Mouse (Mus musculus): ENCODE measurements around the gene Cap1. TPM values are rescaled to one million over a fixed set of nuclear protein-coding genes. Genes with fewer than 3 reads are reported as not detected.

Cap1 gene
- polyA plus RNA-seq (2014; fragmentation: Nextera tagmentation; extraction: Ambion mirVana) = 79.9 and 80.6 TPM in 2 replicates

GRCm38 (mm10) chr4:122885768-122886578 lies at the start of gene Cap1:
Gene Cap1 (minus strand): TSS chr4:122886056.
- Histone ChIP-seq H3K4me2 (peak within 1 kb of the TSS; percentile 74), H3K27me3 (ENCODE audit: insufficient read depth, low read length) (no peaks in the 10 kb centered on the region), H3K9me3 (ENCODE audit: low read depth, low read length) (no peaks in the 10 kb centered on the region), H3K9ac (peak within 1 kb of the TSS; percentile 82), H3K27ac (ENCODE audit: low read depth) (peak within 1 kb of the TSS; percentile 100), H3K4me3 (ENCODE audit: low read depth, low read length) (peak within 1 kb of the TSS; percentile 87), H3K36me3 (ENCODE audit: insufficient read depth) (0 out of 2 replicates have a peak, but pooled peaks cover 3% of the 10 kb centered on the region), H3K4me1 (ENCODE audit: insufficient read depth) (peaks cover 13% of the 10 kb centered on the region)
- no peak for TF ChIP-seq CTCF (IDR thresholded peaks at IDR 0.05; ENCODE audit: low read depth)
- ATAC-seq (ENCODE audit: insufficient read depth) (peak; percentile 96), DNase-seq (peak; percentile 99)
- WGBS = under 1% methylated on average over 49 of the region's 49 CpGs

GRCm38 (mm10) chr4:122933857-122934256 lies 48.0 kb upstream of the Cap1 start:
- H3K27me3 ChIP-seq (ENCODE audit: insufficient read depth, low read length) = no peaks in the 10 kb centered on the region
- no peak overlapping the region for H3K4me2 ChIP-seq
- no peaks in the 10 kb centered on the region for H3K4me1 ChIP-seq (ENCODE audit: insufficient read depth)
- DNase-seq (no peak), ATAC-seq (ENCODE audit: insufficient read depth) (no peak)
- WGBS = 34% methylated on average over 3 of the region's 3 CpGs
- no peaks in the 10 kb centered on the region for H3K36me3 ChIP-seq (ENCODE audit: insufficient read depth)
- no peak overlapping the region for H3K27ac ChIP-seq (ENCODE audit: low read depth)
- no peak overlapping the region for H3K4me3 ChIP-seq (ENCODE audit: low read depth, low read length)
- H3K9ac ChIP-seq = no peak overlapping the region
- TF ChIP-seq CTCF (IDR thresholded peaks at IDR 0.05; ENCODE audit: low read depth) = no peak
- H3K9me3 ChIP-seq (ENCODE audit: low read depth, low read length) = no peaks in the 10 kb centered on the region

DNA sequence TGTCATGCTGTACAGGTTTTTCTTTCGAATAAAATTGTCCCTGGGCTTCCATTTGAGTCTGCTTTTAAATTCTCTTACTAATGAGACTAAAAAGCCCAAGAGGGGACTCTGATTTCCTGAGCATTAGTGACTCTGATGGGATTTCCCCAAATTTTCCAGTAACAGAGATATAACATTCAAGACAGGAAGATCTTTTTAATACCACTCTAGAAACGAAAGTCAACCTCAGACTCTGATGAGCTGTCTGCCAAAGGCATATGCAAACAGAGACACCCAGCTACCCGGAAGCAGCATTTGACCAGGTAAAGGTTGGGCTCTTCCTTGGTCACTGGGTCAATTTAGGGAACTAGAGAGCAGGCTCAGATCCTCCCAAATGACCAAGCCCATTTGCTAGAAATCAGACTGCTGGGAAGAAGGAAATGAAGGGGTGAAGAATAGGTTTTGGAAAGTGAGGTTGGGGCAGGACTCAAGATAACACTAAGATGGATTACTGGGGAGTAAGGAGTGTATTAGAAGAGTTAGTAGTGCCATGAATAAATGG lies 47.3 kb upstream of the Cap1 start:
- WGBS = 60% methylated on average over 3 of the region's 3 CpGs
- Histone ChIP-seq H3K27ac (ENCODE audit: low read depth) (no peak overlapping the region), H3K4me2 (no peak overlapping the region), H3K36me3 (ENCODE audit: insufficient read depth) (no peaks in the 10 kb centered on the region), H3K4me1 (ENCODE audit: insufficient read depth) (no peaks in the 10 kb centered on the region), H3K9ac (no peak overlapping the region), H3K4me3 (ENCODE audit: low read depth, low read length) (no peak overlapping the region), H3K27me3 (ENCODE audit: insufficient read depth, low read length) (no peaks in the 10 kb centered on the region), H3K9me3 (ENCODE audit: low read depth, low read length) (no peaks in the 10 kb centered on the region)
- DNase-seq (no peak), ATAC-seq (ENCODE audit: insufficient read depth) (no peak)
- no peak for TF ChIP-seq CTCF (IDR thresholded peaks at IDR 0.05; ENCODE audit: low read depth)

GRCm38 (mm10) chr4:122932239-122932978 lies 46.6 kb upstream of the Cap1 start:
- no peak for DNase-seq
- WGBS = 64% methylated on average over 8 of the region's 8 CpGs

DNA sequence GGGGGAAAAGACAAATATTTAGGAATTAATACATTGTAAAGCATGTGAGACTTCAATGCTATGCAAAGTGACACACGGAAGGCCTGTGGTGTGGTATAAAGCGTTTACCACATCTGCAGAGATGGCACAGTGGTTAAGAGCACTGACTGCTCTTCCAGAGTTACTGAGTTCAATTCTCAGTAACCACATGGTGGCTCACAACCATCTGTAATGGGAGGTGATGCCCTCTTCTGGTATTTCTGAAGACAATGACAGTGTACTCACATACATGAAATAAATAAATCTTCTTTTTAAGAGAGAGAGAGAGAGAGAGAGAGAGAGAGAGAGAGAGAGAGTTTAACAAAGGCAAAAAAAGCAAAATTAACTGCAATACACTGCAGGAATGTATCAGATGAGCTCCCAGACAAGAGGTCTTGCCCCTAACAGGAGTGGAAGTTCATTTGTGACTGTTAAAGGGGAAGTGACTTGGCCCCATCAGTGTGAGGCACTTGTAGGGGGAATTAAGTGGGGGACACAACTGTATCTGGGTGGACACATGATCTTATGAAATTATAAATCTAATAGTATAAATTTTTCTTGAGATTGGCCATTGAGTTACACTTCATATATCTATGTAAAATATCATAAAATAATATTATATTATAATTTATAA lies 45.2 kb upstream of the Cap1 start:
- Histone ChIP-seq H3K27ac (ENCODE audit: low read depth) (no peak overlapping the region), H3K4me3 (ENCODE audit: low read depth, low read length) (no peak overlapping the region), H3K4me2 (no peak overlapping the region), H3K4me1 (ENCODE audit: insufficient read depth) (no peaks in the 10 kb centered on the region), H3K36me3 (ENCODE audit: insufficient read depth) (no peaks in the 10 kb centered on the region), H3K27me3 (ENCODE audit: insufficient read depth, low read length) (no peaks in the 10 kb centered on the region), H3K9ac (no peak overlapping the region), H3K9me3 (ENCODE audit: low read depth, low read length) (no peaks in the 10 kb centered on the region)
- ATAC-seq (ENCODE audit: insufficient read depth) (no peak), DNase-seq (no peak)
- TF ChIP-seq CTCF (IDR thresholded peaks at IDR 0.05; ENCODE audit: low read depth) = no peak
- WGBS = 66% methylated on average over 2 of the region's 2 CpGs

More at GRCm38 (mm10) chr4:122932239-122932978, 46.6 kb upstream of the Cap1 start:
- H3K9ac ChIP-seq = no peak overlapping the region
- H3K27me3 ChIP-seq (ENCODE audit: insufficient read depth, low read length) = no peaks in the 10 kb centered on the region
- no peak overlapping the region for H3K4me2 ChIP-seq
- H3K27ac ChIP-seq (ENCODE audit: low read depth) = no peak overlapping the region
- TF ChIP-seq CTCF (IDR thresholded peaks at IDR 0.05; ENCODE audit: low read depth) = no peak
- no peaks in the 10 kb centered on the region for H3K4me1 ChIP-seq (ENCODE audit: insufficient read depth)
- H3K36me3 ChIP-seq (ENCODE audit: insufficient read depth) = no peaks in the 10 kb centered on the region
- no peak overlapping the region for H3K4me3 ChIP-seq (ENCODE audit: low read depth, low read length)
- no peak for ATAC-seq (ENCODE audit: insufficient read depth)
- no peaks in the 10 kb centered on the region for H3K9me3 ChIP-seq (ENCODE audit: low read depth, low read length)

DNA sequence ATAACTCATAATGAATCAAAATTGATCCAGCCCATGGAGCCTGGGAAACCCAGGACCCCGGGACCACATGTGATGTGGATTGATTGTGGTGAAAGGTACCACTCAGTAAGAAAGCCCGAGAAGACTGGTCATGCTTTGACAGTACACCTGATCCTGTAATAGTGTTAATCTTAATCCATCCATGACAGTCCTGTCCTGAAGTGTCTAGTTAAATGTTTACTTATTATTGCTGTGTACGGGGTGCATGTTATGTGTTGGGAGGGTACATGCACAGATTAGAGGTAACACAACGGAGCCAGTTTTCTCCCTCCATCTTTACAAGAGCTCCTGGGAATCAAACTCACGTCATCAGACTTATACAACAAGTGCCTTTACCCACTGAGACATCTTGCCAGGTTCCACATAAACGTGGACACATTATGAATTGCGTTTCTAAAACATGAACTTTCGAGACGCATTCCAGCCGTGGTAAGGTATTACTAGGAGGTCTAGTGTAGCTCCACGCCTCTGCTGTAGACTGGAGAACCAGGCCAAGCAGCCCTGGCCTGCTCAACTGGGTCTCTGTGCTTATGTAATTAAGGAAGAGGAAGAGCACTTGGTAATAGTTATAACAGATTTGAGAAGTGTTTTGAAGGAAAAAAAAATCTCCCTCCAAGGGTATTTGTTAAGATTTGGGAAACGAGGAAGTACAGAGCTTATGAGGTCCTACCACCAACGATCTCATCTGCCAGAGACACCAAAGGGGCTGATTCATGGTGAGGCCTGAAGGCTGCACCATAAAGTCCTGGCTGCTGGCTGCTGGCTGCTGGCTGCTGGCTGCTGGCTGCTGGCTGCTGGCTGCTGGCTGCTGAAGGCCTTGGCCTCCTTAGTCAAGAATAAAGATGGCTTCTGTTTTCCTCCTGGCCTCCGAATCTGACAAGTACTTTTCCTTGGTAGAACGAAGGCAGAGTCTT lies 37.8 kb upstream of the Cap1 start:
- no peaks in the 10 kb centered on the region for H3K9me3 ChIP-seq (ENCODE audit: low read depth, low read length)
- no peaks in the 10 kb centered on the region for H3K27me3 ChIP-seq (ENCODE audit: insufficient read depth, low read length)
- H3K36me3 ChIP-seq (ENCODE audit: insufficient read depth) = no peaks in the 10 kb centered on the region
- H3K9ac ChIP-seq = no peak overlapping the region
- H3K4me3 ChIP-seq (ENCODE audit: low read depth, low read length) = no peak overlapping the region
- WGBS = 77% methylated on average over 15 of the region's 15 CpGs
- H3K27ac ChIP-seq (ENCODE audit: low read depth) = no peak overlapping the region
- H3K4me1 ChIP-seq (ENCODE audit: insufficient read depth) = no peaks in the 10 kb centered on the region
- ATAC-seq (ENCODE audit: insufficient read depth) (no peak), DNase-seq (no peak)
- no peak for TF ChIP-seq CTCF (IDR thresholded peaks at IDR 0.05; ENCODE audit: low read depth)
- H3K4me2 ChIP-seq = no peak overlapping the region

All from lung, embryonic 14.5 days (tissue).